9 mouse cellular contexts compared by ENCODE assay signal in genomic region chr17:45807452-45807851, GRCm38 (mm10).
A peak's percentile ranks its signal among the peaks of the same experiment; 100 is the strongest.
DNase-seq lines count a peak whose midpoint lies in the region; ATAC-seq lines count a peak whose summit lies in the region.
"Had no signal": no experiment of that assay in that cellular context is flagged by ENCODE, and none has a peak within 500 bp of the region (broad histone marks: within the 10 kb centered on the region; RNA-seq: fewer than 3 reads in every experiment).

No protein-coding gene starts in this region.

- WGBS in heart, embryonic 10.5 days: 32% methylated on average over 13 of the region's 13 CpGs

- peak; percentile 47; the same call in 1 of the 2 replicates for ATAC-seq in frontal cortex, adult (ENCODE audit: low TSS enrichment)

- peaks cover 80% of the 10 kb centered on the region for H3K27me3 ChIP-seq in heart, embryonic 10.5 days (ENCODE audit: insufficient read depth, poor library complexity, severe bottlenecking)

- DNase-seq in heart, embryonic 10.5 days (ENCODE audit: low spot score): no peak
- DNase-seq in heart, postnatal 25 days (ENCODE audit: low spot score): no peak
- peak; percentile 62 for DNase-seq in 416B (ENCODE audit: low read depth)
- peak; percentile 41 to 71 for DNase-seq in lung, postnatal 4 days
- no peak for DNase-seq in urinary bladder, adult 2 months (ENCODE audit: low spot score)
- DNase-seq in adipocyte (ENCODE audit: low spot score): no peak
- DNase-seq in kidney, postnatal 14 days: no peak
- DNase-seq: cerebellum, adult 8-10 months had no signal

- intact Hi-C loops in heart, postnatal 25 days (cut with DNase I): no loop called here

- peaks cover 48% of the 10 kb centered on the region for H3K4me1 ChIP-seq in heart, embryonic 10.5 days

- peak overlapping the region; percentile 57 for H3K27ac ChIP-seq in heart, embryonic 10.5 days

- no peak overlapping the region; the same call in 1 of the 2 replicates for H3K4me3 ChIP-seq in heart, embryonic 10.5 days

- H3K9me3 ChIP-seq in heart, embryonic 10.5 days: no peaks in the 10 kb centered on the region

- H3K36me3 ChIP-seq in heart, embryonic 10.5 days: no peaks in the 10 kb centered on the region

Comparison
In these comparisons a context has a peak if more than half of its experiments do, and no peak if none do; other contexts are left out.
1. DNase-seq: peak in 416B (single experiment) and lung, postnatal 4 days (2 of 2); none in heart, embryonic 10.5 days (single experiment), heart, postnatal 25 days (single experiment), urinary bladder, adult 2 months (single experiment), adipocyte (single experiment) and kidney, postnatal 14 days (single experiment).